Mouse (Mus musculus) erythroblast, embryonic 14.5 days (primary cell): Measurements from ENCODE around the gene Aars2.

Experiments used
- GATA1 ChIP-seq: IDR thresholded peaks from 2 replicates; pipeline ENCODE4 v1.6.1; 2012; ENCODE audit warnings: low read length, inconsistent platforms, mixed read lengths
- TAL1 ChIP-seq: IDR thresholded peaks from 3 replicates; pipeline ENCODE4 v1.6.1; 2012; ENCODE audit warnings: low read length, inconsistent platforms, mixed read lengths

GRCm38 (mm10) chr17:45488321-45489254 is 18.1 kb upstream of the Aars2 start:
- no peak for TF ChIP-seq TAL1
- TF ChIP-seq GATA1: no peak
